Mouse (Mus musculus) brain, embryonic 14.5 days (tissue): Measurements from ENCODE around the gene Nipa1. TPM values are rescaled to one million over a fixed set of nuclear protein-coding genes. Genes with fewer than 3 reads are reported as not detected.
A peak's percentile ranks its signal among the peaks of the same experiment; 100 is the strongest.

Source experiments
- DNase-seq: peaks from one replicate; pipeline ENCODE4 v3.0.0-alpha.2; 2011; ENCODE audit warnings: low read depth
- CTCF ChIP-seq: fragments of 200-500 bp; IDR thresholded peaks from 2 replicates; pipeline ENCODE4 v1.5.1; 2012; ENCODE audit warnings: inconsistent platforms, mild to moderate bottlenecking, moderate library complexity, borderline replicate concordance; ENCODE audit not compliant: insufficient read depth, insufficient read length; ENCODE audit errors: extremely low read depth
- POLR2A ChIP-seq: fragments of 200-500 bp; IDR thresholded peaks from 2 replicates; pipeline ENCODE4 v1.6.1; 2012; ENCODE audit warnings: mild to moderate bottlenecking, inconsistent platforms, borderline replicate concordance; ENCODE audit not compliant: poor library complexity, insufficient read depth, insufficient read length, severe bottlenecking; ENCODE audit errors: extremely low read depth
- polyA plus RNA-seq: library from polyadenylated mRNA; depleted of rRNA; stranded (reverse); fragments of >200 nt; gene quantifications from 2 replicates; pipeline ENCODE4 v1.2.3, GENCODE M21; 2012

Gene Nipa1
- polyA plus RNA-seq, 1 experiment, result 21.6 TPM

- DNase-seq, result no peak
- TF ChIP-seq POLR2A (no peak), CTCF (no peak)
These were observed 28.6 kb downstream of the Nipa1 start for GRCm38 (mm10) chr7:55991129-55991528.

GRCm38 (mm10) chr7:55986526-55987214 is 33.1 kb downstream of the Nipa1 start:
- DNase-seq, result peak; percentile 81
- peak; percentile 83 for TF ChIP-seq CTCF
- TF ChIP-seq POLR2A, result no peak

GRCm38 (mm10) chr7:55984754-55985153 is 35.0 kb downstream of the Nipa1 start:
- no peak for DNase-seq

GRCm38 (mm10) chr7:55983107-55983506 is 36.6 kb downstream of the Nipa1 start:
- TF ChIP-seq CTCF (no peak), POLR2A (no peak)
- DNase-seq, result no peak

More at GRCm38 (mm10) chr7:55984754-55985153, 35.0 kb downstream of the Nipa1 start:
- TF ChIP-seq CTCF (no peak), POLR2A (no peak)

GRCm38 (mm10) chr7:55982010-55982700 is 37.6 kb downstream of the Nipa1 start:
- no peak for TF ChIP-seq CTCF
- no peak for TF ChIP-seq POLR2A

GRCm38 (mm10) chr7:55981511-55981910 is 38.2 kb downstream of the Nipa1 start:
- TF ChIP-seq POLR2A, result no peak
- no peak for TF ChIP-seq CTCF
- no peak for DNase-seq

More at GRCm38 (mm10) chr7:55982010-55982700, 37.6 kb downstream of the Nipa1 start:
- no peak for DNase-seq

- DNase-seq, result no peak
- 0 out of 2 replicates have a peak, but pooled peaks have one; percentile 9 for TF ChIP-seq CTCF
- TF ChIP-seq POLR2A, result no peak
These were observed 45.3 kb downstream of the Nipa1 start for GRCm38 (mm10) chr7:55974429-55974828.

GRCm38 (mm10) chr7:55969415-55969814 is 50.3 kb downstream of the Nipa1 start:
- TF ChIP-seq POLR2A (no peak), CTCF (no peak)
- DNase-seq, result no peak

GRCm38 (mm10) chr7:55968258-55968901 is 51.4 kb downstream of the Nipa1 start:
- TF ChIP-seq CTCF (no peak), POLR2A (no peak)

GRCm38 (mm10) chr7:55966866-55967460 is 52.8 kb downstream of the Nipa1 start:
- TF ChIP-seq POLR2A (no peak), CTCF (no peak)
- DNase-seq, result no peak

More at GRCm38 (mm10) chr7:55968258-55968901, 51.4 kb downstream of the Nipa1 start:
- DNase-seq, result peak; percentile 7

GRCm38 (mm10) chr7:55962004-55962908 is 57.5 kb downstream of the Nipa1 start, which contains the start of gene Nipa2:
Gene Nipa2 (minus strand): TSS chr7:55962476.
- no peak for TF ChIP-seq CTCF
- peak; percentile 53; the same call in 1 of the 2 replicates for TF ChIP-seq POLR2A
- DNase-seq, result peak; percentile 97

- no peak for DNase-seq
- TF ChIP-seq POLR2A, result no peak
- no peak for TF ChIP-seq CTCF
These were observed 59.2 kb downstream of the Nipa1 start for GRCm38 (mm10) chr7:55960506-55960905.
